Mouse (Mus musculus) forebrain, embryonic 11.5 days (tissue): ENCODE measurements around the gene Prr14l. TPM values are rescaled to one million over a fixed set of nuclear protein-coding genes. Genes with fewer than 3 reads are reported as not detected.
"Not testable (repeated sequence)": the region's sequence is repeated elsewhere in the genome, so short reads cannot be mapped to it uniquely, and the experiment has no call there.

Experiments used
- ATAC-seq: fragments of 200-750 bp; cut with Nextera tagmentation; replicated peaks from 2 replicates; pipeline ENCODE4 v1.8.0; 2017; ENCODE audit warnings: moderate TSS enrichment; ENCODE audit not compliant: low FRiP score
- DNase-seq: peaks from one replicate; pipeline ENCODE4 v3.0.0-alpha.2; 2017; ENCODE audit warnings: low spot score
- H3K27ac ChIP-seq: fragments of 300-500 bp; sonication (generic); 2 replicates; pipeline ENCODE4 v1.5.1; 2014; ENCODE audit warnings: low read depth, low read length
- H3K27me3 ChIP-seq: fragments of 300-500 bp; sonication (generic); 2 replicates; pipeline ENCODE4 v1.6.1; 2014; ENCODE audit warnings: mild to moderate bottlenecking, low read length, mixed read lengths; ENCODE audit not compliant: control insufficient read depth, insufficient read depth
- H3K36me3 ChIP-seq: fragments of 300-500 bp; sonication (generic); 2 replicates; pipeline ENCODE4 v1.6.1; 2014; ENCODE audit warnings: mild to moderate bottlenecking, low read length, moderate library complexity, mixed read lengths; ENCODE audit not compliant: control insufficient read depth, insufficient read depth
- H3K4me1 ChIP-seq: fragments of 300-500 bp; sonication (generic); replicated peaks from 2 replicates; pipeline ENCODE4 v1.6.1; 2014; ENCODE audit warnings: low read length, mixed read lengths; ENCODE audit not compliant: control insufficient read depth, insufficient read depth
- H3K4me2 ChIP-seq: fragments of 300-500 bp; sonication (generic); 2 replicates; pipeline ENCODE4 v1.6.1; 2014; ENCODE audit warnings: low read depth, mild to moderate bottlenecking, low read length, moderate library complexity, mixed read lengths; ENCODE audit not compliant: severe bottlenecking
- H3K4me3 ChIP-seq: fragments of 300-500 bp; sonication (generic); 2 replicates; pipeline ENCODE4 v1.5.1; 2014; ENCODE audit warnings: low read depth, low read length
- H3K9ac ChIP-seq: fragments of 300-500 bp; sonication (generic); 2 replicates; pipeline ENCODE4 v1.6.1; 2014; ENCODE audit warnings: low read length
- H3K9me3 ChIP-seq: fragments of 300-500 bp; sonication (generic); 2 replicates; pipeline ENCODE4 v1.6.1; 2016; ENCODE audit warnings: low read length, mixed read lengths; ENCODE audit not compliant: control insufficient read depth
- WGBS: fragments of 180-500 bp; shearing (Covaris S2); extraction: QIAGEN DNeasy Blood & Tissue Kit; methylation state at CpG from one replicate; pipeline ENCODE4 v1.1.7; 2014; 5-methylcytosine and 5-hydroxymethylcytosine counted together
- polyA plus RNA-seq: library from polyadenylated mRNA; unstranded; fragments of >200 nt; fragmentation: Nextera tagmentation; extraction: Ambion mirVana; gene quantifications from 2 replicates; pipeline ENCODE4 v1.2.1, GENCODE M21; 2014

Gene Prr14l
- polyA plus RNA-seq, 1 experiment from 2014 or later = 15.3 TPM

- DNase-seq (no peak), ATAC-seq (peak; percentile 39; the same call in 1 of the 2 replicates)
- peaks cover 3% of the 10 kb centered on the region; the same call in 1 of the 2 replicates for H3K4me1 ChIP-seq
- peak overlapping the region; percentile 38 for H3K4me3 ChIP-seq
- no peaks in the 10 kb centered on the region for H3K9me3 ChIP-seq
- H3K36me3 ChIP-seq = no peaks in the 10 kb centered on the region
- 3% methylated on average over 6 of the region's 6 CpGs for WGBS
- H3K27ac ChIP-seq = no peak overlapping the region
- peak overlapping the region; percentile 51 for H3K4me2 ChIP-seq
- H3K27me3 ChIP-seq = no peaks in the 10 kb centered on the region
- peak overlapping the region; percentile 67 for H3K9ac ChIP-seq
Observed at GRCm38 (mm10) chr5:32857781-32858220, 3.7 kb upstream of the Prr14l start.

GRCm38 (mm10) chr5:32855274-32855673, 1.2 kb upstream of the Prr14l start:
- H3K9ac ChIP-seq, H3K4me3 ChIP-seq: not testable (repeated sequence)
- 93% methylated on average over 2 of the region's 3 CpGs for WGBS

GRCm38 (mm10) chr5:32854818-32855217, 762 bp upstream of the Prr14l start:
- WGBS = 82% methylated on average over 4 of the region's 4 CpGs
- Histone ChIP-seq H3K4me3 (no peak overlapping the region), H3K9me3 (no peaks in the 10 kb centered on the region), H3K27ac (0 out of 2 replicates have a peak overlapping the region, but pooled peaks have one; percentile 57), H3K9ac (no peak overlapping the region), H3K4me1 (peaks cover 8% of the 10 kb centered on the region; the same call in 1 of the 2 replicates), H3K27me3 (no peaks in the 10 kb centered on the region), H3K36me3 (no peaks in the 10 kb centered on the region), H3K4me2 (no peak overlapping the region)
- DNase-seq = no peak
- ATAC-seq = no peak

More at GRCm38 (mm10) chr5:32855274-32855673, 1.2 kb upstream of the Prr14l start:
- H3K27me3 ChIP-seq, DNase-seq, H3K4me1 ChIP-seq, H3K4me2 ChIP-seq, ATAC-seq, H3K9me3 ChIP-seq, H3K27ac ChIP-seq, H3K36me3 ChIP-seq: not testable (repeated sequence)

- Histone ChIP-seq H3K27ac (no peak overlapping the region), H3K36me3 (no peaks in the 10 kb centered on the region), H3K4me1 (peaks cover 8% of the 10 kb centered on the region; the same call in 1 of the 2 replicates), H3K4me3 (no peak overlapping the region), H3K4me2 (no peak overlapping the region), H3K27me3 (no peaks in the 10 kb centered on the region), H3K9me3 (no peaks in the 10 kb centered on the region), H3K9ac (no peak overlapping the region)
- no peak for DNase-seq
- 78% methylated on average over 6 of the region's 6 CpGs for WGBS
- ATAC-seq = no peak
Observed at GRCm38 (mm10) chr5:32852026-32852425, 2.0 kb downstream of the Prr14l start.

GRCm38 (mm10) chr5:32849580-32849979, 4.5 kb downstream of the Prr14l start:
- not testable (repeated sequence) for H3K4me1 ChIP-seq, H3K36me3 ChIP-seq, H3K4me2 ChIP-seq, DNase-seq, H3K27ac ChIP-seq, H3K9ac ChIP-seq, H3K9me3 ChIP-seq, ATAC-seq, H3K4me3 ChIP-seq, H3K27me3 ChIP-seq
- WGBS = 91% methylated on average over 3 of the region's 3 CpGs

GRCm38 (mm10) chr5:32849178-32849577, 4.9 kb downstream of the Prr14l start:
- ATAC-seq = no peak
- Histone ChIP-seq H3K9ac (no peak overlapping the region), H3K4me3 (no peak overlapping the region), H3K4me1 (peaks cover 8% of the 10 kb centered on the region; the same call in 1 of the 2 replicates), H3K27ac (no peak overlapping the region), H3K27me3 (no peaks in the 10 kb centered on the region), H3K9me3 (no peaks in the 10 kb centered on the region), H3K4me2 (no peak overlapping the region), H3K36me3 (no peaks in the 10 kb centered on the region)
- 99% methylated on average over 3 of the region's 3 CpGs for WGBS
- DNase-seq = no peak

- no peaks in the 10 kb centered on the region for H3K27me3 ChIP-seq
- H3K36me3 ChIP-seq = peaks cover 20% of the 10 kb centered on the region
- ATAC-seq = no peak
- DNase-seq = no peak
- H3K4me3 ChIP-seq = no peak overlapping the region
- no peak overlapping the region for H3K9ac ChIP-seq
- no peaks in the 10 kb centered on the region for H3K9me3 ChIP-seq
- 93% methylated on average over 2 of the region's 2 CpGs for WGBS
- no peak overlapping the region for H3K4me2 ChIP-seq
- H3K4me1 ChIP-seq = no peaks in the 10 kb centered on the region
- H3K27ac ChIP-seq = no peak overlapping the region
Observed at GRCm38 (mm10) chr5:32840029-32840428, 14.0 kb downstream of the Prr14l start.

GRCm38 (mm10) chr5:32836976-32837375, 17.1 kb downstream of the Prr14l start:
- Histone ChIP-seq H3K9ac (no peak overlapping the region), H3K27me3 (no peaks in the 10 kb centered on the region), H3K4me2 (no peak overlapping the region), H3K9me3 (no peaks in the 10 kb centered on the region), H3K36me3 (peaks cover 24% of the 10 kb centered on the region), H3K27ac (no peak overlapping the region), H3K4me3 (no peak overlapping the region), H3K4me1 (no peaks in the 10 kb centered on the region)
- DNase-seq (no peak), ATAC-seq (no peak)
- WGBS = 90% methylated on average over 5 of the region's 5 CpGs

- no peaks in the 10 kb centered on the region for H3K27me3 ChIP-seq
- H3K4me1 ChIP-seq = no peaks in the 10 kb centered on the region
- H3K9ac ChIP-seq = no peak overlapping the region
- H3K9me3 ChIP-seq = no peaks in the 10 kb centered on the region
- DNase-seq = no peak
- ATAC-seq = no peak
- H3K36me3 ChIP-seq = peaks cover 12% of the 10 kb centered on the region
- H3K4me2 ChIP-seq = no peak overlapping the region
- no peak overlapping the region for H3K27ac ChIP-seq
- H3K4me3 ChIP-seq = no peak overlapping the region
- WGBS = 76% methylated on average over 1 of the region's 1 CpGs
Observed at GRCm38 (mm10) chr5:32834497-32834896, 19.6 kb downstream of the Prr14l start.
